Mouse (Mus musculus) left cerebral cortex, adult 2 months (tissue): ENCODE measurements around the gene Camta1. TPM values are rescaled to one million over a fixed set of nuclear protein-coding genes. Genes with fewer than 3 reads are reported as not detected.

Source experiments
- DNase-seq, 2 experiments: peaks; one replicate each; pipeline ENCODE4 v3.0.0; 2021 to 2022; ENCODE audit warnings: low spot score in 2 of 2, mixed read lengths in 1 of 2; ENCODE audit errors: extremely low spot score in 1 of 2
- H3K27ac ChIP-seq: fragments of 200-600 bp; 2 replicates; pipeline ENCODE4 v1.8.1; 2022
- H3K4me3 ChIP-seq: fragments of 200-600 bp; 2 replicates; pipeline ENCODE4 v1.8.1; 2022
- CTCF ChIP-seq: fragments of 200-600 bp; IDR thresholded peaks from 2 replicates; pipeline ENCODE4 v1.8.1; 2022; ENCODE audit warnings: antibody characterized with exemption, mild to moderate bottlenecking, moderate library complexity
- intact Hi-C: fragments of 180-260 bp; cut with DNase I; formaldehyde crosslinking; loops from one replicate; pipeline ENCODE4 v1.15.1; 2025
- total RNA-seq, 2 experiments: library from RNA; stranded (reverse); gene quantifications; 2 replicates each; pipeline ENCODE4 v1.2.3; 2021

The Camta1 gene
- total RNA-seq, 2 experiments from 2014 or later = 242 to 255 TPM

DNA sequence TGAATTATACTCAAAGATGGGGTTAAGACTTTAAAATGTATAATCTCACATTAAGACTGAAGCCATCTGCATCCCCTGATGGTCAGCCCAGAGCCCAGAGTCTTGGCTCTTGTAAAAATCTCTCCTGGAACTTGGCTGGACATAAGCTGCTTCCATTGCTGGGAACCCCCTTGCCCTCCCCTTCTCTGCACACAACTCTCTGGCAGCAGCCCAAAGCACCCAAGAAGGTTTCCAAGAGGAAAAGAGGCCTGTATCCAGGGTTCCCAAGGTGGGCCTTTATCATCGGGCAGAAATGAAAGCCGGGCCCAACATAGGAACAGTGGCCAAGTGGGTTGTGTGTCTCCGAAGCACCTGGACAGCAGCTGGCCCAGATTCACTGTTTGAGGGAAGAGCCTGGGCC, 316.2 kb downstream of the Camta1 start:
- intact Hi-C loops = no loop called here
- no peak for TF ChIP-seq CTCF
- Histone ChIP-seq H3K27ac (no peak overlapping the region), H3K4me3 (no peak overlapping the region)
- DNase-seq = no peak

DNA sequence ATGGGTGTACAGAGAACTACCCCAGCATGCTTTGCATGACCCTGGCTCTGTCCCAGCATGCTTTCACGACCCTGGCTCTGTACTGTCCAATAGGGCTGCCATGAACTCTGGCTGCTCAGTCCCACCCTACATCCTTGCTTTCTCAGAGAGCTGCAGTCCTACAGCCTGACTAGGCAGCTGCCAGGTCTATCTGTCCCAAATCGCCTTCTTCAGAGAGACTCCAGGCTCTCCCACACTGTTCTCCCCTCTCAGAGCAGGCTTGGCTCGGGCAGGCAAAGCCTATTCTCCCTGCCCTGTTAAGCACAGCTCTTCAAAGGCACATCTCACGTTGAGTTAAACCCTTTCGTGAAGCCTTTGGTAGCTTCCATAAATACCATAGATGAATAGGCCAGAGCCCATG, 317.5 kb downstream of the Camta1 start:
- no peak for DNase-seq
- intact Hi-C loops = no loop called here
- no peak for TF ChIP-seq CTCF
- Histone ChIP-seq H3K27ac (no peak overlapping the region), H3K4me3 (no peak overlapping the region)

DNA sequence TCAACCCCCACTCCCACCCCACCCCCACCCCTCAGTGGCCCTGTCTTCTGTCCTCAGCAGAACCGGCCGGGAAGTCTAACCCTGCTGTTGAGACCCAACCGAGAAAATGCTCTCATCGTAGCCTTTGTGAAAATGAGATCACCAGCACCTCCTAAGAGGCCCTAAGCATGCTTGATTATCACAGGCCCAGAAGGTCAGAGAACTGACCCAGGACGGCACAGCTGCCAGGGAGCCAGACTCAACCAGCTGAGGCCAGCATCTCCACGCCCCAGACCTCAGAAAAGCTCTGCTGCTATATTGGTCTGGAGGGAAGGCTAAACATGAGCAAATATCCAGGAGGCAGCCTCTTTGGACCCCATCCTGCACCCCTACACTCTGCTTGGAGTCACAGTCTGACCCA, 321.1 kb downstream of the Camta1 start:
- no peak overlapping the region for H3K27ac ChIP-seq
- no peak overlapping the region for H3K4me3 ChIP-seq
- no peak for TF ChIP-seq CTCF
- intact Hi-C loops = no loop called here
- no peak for DNase-seq

DNA sequence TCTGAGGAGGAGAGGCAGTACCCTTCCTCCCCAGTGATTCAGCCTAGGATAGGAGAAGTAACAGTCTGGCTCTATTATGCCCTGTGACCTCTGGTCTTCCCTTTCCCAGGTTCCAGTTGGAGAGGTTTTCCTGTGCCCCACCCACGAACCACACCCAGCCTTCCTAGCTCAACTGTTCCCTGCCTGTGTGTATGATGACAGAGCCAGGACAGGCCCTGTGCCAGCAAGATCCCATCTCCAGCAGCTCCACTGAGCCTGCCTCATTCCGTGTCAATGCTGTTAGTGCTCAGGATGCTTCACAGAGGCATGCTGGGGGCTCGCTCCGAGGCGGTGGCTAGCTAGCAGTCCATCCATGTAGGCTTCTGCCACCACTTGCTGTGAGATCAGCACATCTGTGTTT, 321.8 kb downstream of the Camta1 start:
- H3K27ac ChIP-seq = no peak overlapping the region
- DNase-seq = no peak
- H3K4me3 ChIP-seq = no peak overlapping the region
- intact Hi-C loops = no loop called here
- TF ChIP-seq CTCF = no peak

DNA sequence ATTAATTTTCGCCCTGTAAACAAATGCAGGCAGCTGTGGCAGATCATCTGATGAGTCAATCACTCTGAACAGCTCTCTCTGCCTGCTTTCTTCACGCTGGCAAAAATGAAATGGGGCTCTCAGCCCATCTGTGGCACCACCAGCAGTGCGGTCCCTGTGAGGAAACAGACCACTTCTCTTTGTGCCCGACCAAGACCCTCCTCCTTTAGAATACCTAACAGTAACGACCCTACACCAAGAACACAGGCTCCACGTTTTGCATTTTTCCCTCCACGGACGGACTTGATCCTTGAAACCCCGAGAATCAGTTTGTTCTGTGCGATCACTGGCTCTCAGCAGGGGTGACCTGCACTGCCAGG, 322.5 kb downstream of the Camta1 start:
- H3K4me3 ChIP-seq = no peak overlapping the region
- no peak for DNase-seq
- no peak for TF ChIP-seq CTCF
- intact Hi-C loops = no loop called here
- H3K27ac ChIP-seq = no peak overlapping the region

DNA sequence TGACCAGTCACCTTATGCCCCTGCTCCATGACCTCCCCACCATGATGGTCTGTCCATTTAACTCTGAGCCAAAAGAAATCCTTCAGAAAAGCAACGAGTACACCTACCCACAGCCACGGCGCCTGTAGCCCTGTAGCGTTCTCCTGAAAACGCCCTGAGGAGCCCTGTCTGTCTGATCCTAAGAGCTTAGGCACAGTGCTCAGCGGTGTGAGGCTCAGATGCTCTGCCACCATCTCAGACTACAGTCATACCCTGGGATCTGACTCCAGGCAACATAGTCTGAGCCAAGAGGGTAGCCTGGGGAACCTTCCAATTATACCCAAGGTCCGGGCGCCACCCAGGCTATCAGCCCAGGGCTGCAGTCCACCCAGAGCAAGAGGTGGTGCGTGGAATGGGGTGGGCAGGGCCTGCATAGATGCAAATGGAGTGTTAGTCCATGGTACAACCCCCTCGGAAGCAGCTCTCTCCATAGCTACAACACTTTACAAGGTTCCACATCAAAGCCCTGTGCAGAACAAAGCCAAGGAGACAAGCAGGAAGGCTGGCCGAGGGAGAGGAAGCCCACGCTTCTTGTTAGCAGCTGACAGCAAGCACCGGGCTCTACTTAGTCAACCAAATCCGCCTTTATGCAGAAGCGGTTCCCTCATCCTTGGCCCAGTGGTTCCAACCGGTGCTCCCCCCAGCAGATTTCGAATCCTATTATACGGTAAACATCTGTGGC, 323.1 kb downstream of the Camta1 start:
- TF ChIP-seq CTCF = no peak
- DNase-seq = no peak
- Histone ChIP-seq H3K4me3 (no peak overlapping the region), H3K27ac (no peak overlapping the region)
- intact Hi-C loops = no loop called here

DNA sequence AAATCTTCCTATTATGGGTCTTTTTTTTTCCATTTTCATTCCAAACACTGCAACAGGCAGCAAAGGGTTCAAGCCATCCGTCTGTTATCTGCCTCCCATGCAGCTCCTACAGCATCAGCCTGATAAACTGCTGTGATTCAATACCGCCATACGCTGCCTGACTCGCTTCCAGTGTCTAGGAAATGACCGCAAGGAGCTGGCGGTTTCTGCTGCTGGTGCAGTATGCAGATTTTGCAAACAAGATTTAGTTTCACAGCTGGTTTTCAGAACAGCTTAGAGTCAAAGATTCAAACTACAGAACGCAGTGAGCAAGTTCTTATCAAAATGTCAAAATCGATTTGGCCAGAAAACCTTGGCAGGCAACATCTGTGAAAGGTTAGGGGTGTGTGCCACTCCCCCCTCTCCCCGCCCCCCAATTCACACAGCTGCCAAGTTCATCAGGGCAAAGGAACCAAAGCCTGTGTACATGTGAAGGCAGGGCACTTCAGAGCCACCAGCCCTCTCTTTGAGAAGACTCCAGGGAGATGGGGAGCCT, 325.7 kb downstream of the Camta1 start:
- intact Hi-C loops = no loop called here
- Histone ChIP-seq H3K27ac (no peak overlapping the region), H3K4me3 (no peak overlapping the region)
- no peak for TF ChIP-seq CTCF
- no peak for DNase-seq

DNA sequence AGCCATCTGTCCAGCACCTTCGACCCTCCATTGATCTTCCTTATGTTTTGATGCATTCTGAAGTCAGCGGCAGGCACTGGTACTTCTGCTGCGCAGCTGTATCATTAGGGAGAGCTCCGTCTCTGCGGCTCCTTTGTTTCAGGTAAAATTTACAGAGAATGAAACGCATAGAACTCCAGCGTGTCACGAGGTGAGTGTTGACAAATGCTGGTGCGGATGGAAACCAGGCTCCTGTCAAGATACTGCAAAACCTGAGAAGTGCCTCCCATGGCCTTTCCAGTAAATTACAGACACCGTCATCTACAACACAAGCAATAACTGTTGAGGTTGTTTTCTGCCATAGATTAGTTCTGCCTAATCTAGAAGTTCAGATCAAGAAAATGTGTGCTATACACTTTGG, 328.2 kb downstream of the Camta1 start:
- TF ChIP-seq CTCF = no peak
- Histone ChIP-seq H3K4me3 (no peak overlapping the region), H3K27ac (no peak overlapping the region)
- intact Hi-C loops = no loop called here
- no peak for DNase-seq

DNA sequence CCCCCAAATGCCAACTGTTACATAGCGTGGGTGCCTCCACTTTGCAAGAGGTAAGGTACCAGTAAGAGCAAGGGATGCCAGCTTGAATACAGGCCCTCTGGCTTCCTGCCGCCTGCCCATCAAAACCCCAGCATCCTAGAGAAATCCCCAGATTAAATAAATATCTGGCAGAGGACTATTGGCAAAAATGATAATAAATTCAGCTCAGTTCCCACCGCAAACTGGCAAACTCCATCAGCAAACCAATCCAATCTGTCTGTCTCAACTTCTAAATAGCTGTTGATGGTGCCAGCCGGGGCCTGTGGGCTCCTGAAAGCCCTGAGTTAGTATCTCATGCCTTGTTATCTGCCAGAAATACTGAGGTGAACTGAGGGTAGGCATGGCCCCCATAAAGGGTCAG, 333.2 kb downstream of the Camta1 start:
- intact Hi-C loops = no loop called here
- DNase-seq = no peak
- H3K27ac ChIP-seq = no peak overlapping the region
- H3K4me3 ChIP-seq = no peak overlapping the region
- no peak for TF ChIP-seq CTCF

DNA sequence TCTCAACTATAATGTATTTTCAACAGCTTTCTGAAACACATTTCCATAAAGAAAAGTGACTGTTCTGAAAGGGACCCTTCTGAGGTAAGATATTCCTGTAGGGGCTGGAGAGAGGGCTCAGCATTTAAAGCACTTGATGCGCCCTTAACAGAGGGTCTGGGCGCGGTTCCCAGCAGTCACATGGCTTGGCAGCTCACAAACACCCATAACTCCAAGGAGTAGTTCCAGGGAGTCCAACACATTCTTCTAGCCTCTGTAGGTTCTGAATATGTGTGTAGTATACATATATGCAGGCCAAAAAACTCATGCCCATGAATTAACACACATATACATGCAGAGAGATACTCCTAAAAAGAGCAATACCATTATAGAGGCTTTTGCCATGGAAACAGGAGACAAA, 333.9 kb downstream of the Camta1 start:
- intact Hi-C loops = no loop called here
- no peak for DNase-seq
- no peak overlapping the region for H3K27ac ChIP-seq
- no peak overlapping the region for H3K4me3 ChIP-seq
- no peak for TF ChIP-seq CTCF

DNA sequence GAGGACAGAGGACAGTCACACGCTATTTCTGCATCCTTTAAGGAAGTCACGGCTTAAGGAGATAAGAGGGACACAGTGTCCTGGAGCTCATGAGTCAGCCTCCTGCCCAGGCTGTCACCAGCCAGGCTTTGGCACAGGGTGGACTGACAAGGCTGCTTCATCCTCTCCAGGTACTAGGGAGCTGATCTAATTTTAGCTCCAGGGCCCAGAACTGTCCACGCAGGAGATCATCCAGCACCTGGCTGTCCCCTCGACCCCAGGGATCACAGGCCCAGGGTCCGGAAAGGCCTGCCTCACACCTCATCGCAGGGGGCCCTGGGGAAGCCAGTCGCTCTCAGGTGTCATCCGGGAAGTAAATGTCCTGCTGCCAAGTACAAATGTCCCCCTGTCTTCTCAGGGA, 341.6 kb downstream of the Camta1 start:
- H3K27ac ChIP-seq = no peak overlapping the region
- no peak for TF ChIP-seq CTCF

DNA sequence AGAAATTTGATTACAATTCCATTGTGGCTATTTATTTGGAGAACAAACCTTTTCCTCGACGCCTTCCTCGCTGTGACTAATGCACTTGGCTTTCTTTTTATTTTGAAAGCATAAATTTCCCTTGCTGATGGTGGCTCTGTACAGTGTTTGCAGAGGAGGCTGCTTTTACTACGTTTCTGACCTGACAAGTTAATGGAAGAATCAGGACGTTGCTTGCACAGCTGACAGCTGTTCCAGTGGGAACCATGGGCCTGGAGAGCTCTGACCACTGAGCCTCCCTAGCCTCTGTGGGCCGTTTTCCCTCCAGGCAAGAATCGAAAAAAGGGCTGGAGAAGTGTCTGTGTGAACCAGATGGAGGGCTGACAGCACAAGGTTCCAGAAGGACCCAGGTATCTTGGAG, 342.7 kb downstream of the Camta1 start:
- Histone ChIP-seq H3K4me3 (no peak overlapping the region), H3K27ac (no peak overlapping the region)
- intact Hi-C loops = no loop called here
- no peak for TF ChIP-seq CTCF
- DNase-seq = no peak

More for the DNA sequence above, 341.6 kb downstream of the Camta1 start:
- intact Hi-C loops = no loop called here
- no peak for DNase-seq
- H3K4me3 ChIP-seq = no peak overlapping the region
